Mouse (Mus musculus) inflammation-experienced regulatory T-cells, adult 16 weeks (primary cell): ENCODE data around the gene Pnmal2. TPM values are rescaled to one million over a fixed set of nuclear protein-coding genes. Genes with fewer than 3 reads are reported as not detected.

Experiments
- polyA plus RNA-seq: library from polyadenylated mRNA; unstranded; fragments of 100-300 nt; shearing (Covaris generic); gene quantifications from one replicate; pipeline ENCODE4 v1.2.1, GENCODE M21; 2017

Gene Pnmal2
- polyA plus RNA-seq = not detected

DNA sequence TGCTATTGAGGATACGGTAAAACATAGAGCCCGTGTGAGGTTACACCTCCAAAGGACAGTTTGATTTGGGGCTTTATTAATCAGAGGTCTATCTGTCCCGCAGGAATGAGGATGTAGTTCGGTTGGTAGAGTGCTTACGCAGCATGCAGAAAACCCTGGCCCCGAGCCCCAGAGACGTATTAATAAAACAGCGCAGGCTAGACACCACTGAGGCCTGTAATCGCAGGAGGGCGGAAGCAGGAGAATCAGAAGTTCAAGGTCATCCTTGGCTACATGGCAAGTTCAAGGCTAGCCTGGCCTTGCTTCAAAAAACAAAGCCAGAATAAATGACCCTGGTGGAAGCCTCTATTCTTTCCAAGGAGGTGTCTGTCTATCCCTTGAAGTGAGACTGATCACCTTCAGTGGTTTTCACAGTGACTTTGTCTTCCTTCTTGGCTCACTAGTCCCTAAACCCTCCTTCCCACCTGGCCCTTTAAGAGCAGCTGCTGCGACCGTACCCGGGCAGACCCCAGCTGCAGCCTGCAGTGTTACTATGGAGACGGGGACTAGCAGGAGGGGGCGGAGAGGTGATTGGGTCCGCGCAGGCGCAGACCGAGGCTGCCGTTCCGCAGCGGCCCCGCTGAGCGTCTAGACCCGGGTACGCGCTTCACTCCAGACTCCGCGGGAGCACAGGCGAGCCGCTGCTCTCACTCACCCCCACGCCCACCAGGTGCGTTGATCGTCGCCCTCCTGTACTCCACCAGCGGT lies at the start of gene Pnmal2:
Pnmal2 (plus strand) TSS at position 622 of the 747 bp plus-strand sequence.

DNA sequence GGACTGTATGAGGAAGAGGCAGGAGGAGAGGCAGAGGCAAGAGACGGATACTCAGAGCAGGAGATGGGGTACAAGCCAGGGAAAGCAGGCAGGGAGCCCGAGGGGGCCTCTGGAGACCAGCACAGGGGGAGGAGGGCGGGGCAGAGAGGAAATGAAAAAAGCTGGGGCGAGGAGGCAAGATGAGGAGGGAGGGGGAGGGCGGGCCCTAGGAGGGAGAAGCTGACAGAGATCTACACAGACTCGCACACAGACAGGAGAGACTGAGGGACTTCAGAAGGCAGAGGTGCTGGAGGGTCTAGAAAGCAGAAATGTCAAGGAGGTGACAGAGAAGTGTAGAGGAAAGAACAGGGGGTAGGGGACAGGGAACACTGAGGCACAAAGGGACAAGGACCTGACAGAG lies 38.2 kb upstream of the Pnmal2 start, which contains the start of gene Ptgir:
Ptgir (plus strand) TSS at position 210 of the 400 bp plus-strand sequence.

DNA sequence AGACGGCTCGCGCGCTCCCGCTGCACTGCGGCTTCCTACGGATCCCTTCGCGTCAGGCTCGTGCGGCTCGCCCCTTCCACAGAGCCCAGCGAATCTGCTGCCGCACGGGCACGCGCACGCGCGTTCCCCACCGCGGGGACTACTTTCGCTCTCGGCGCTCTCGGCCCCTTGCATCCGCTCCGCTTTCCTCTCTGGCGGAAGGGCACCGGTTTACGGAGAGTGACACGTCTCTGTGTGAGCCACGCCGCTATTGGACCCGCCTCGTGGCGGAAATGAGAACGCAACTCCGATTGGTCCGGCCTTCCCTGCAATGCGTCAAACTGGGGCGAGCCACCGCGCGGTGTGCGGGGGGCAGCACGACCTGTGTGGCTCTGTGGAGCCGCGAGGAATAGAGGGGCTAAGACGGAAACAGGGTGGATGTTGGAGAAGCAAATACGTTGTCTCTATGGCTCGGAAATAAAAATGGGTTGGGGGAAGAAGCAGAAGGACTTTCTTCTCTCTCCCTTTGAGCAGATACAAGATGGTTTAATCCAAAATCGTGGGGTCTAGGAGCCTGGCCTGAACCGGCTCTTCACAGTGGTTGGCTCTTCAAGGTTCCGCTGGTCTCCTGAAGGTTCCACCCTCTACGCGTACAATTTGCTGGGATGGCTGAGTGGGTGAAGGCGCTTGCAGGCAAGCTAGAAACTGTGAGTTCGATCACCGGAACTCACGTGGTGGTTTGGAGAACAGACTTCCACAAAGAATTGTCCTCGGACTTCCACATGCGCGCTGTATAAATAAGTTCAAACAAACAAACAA lies 20.2 kb upstream of the Pnmal2 start, which contains the start of gene Calm3:
Calm3 (minus strand) TSS at position 78 of the 798 bp plus-strand sequence.

DNA sequence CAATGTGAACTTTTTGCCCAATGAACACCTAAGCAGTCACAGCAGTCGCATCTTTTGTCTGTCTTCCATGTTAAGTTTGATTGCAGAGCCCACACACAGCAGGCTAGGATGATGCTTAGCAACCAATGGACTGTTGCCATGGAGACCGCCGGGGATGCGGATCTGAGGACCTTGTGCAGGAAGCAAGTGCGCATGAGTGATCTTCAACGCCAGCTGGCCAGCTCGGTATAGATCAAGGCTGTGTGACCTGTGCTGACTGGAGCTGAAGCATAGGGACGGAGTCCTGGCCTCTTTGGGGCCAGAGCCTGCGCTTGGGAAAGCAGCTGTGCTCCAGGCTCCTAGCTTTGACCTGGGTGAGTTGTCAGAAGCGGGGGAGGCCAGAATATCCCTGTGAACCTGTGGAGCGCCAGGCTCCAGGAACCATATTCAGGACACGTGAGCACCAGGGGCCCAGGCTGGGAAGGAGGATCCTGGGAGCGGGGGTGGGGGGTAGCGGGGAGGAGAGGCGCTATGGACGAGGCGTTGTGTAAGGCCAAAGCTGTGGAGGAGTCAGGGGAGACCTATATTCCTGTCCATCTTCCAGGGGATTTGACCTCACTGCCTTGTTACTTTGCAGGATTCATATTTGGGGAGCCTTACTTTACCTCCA lies 15.2 kb downstream of the Pnmal2 start, which contains the start of gene Pnmal1:
Pnmal1 (plus strand) TSS at position 141 of the 649 bp plus-strand sequence.

DNA sequence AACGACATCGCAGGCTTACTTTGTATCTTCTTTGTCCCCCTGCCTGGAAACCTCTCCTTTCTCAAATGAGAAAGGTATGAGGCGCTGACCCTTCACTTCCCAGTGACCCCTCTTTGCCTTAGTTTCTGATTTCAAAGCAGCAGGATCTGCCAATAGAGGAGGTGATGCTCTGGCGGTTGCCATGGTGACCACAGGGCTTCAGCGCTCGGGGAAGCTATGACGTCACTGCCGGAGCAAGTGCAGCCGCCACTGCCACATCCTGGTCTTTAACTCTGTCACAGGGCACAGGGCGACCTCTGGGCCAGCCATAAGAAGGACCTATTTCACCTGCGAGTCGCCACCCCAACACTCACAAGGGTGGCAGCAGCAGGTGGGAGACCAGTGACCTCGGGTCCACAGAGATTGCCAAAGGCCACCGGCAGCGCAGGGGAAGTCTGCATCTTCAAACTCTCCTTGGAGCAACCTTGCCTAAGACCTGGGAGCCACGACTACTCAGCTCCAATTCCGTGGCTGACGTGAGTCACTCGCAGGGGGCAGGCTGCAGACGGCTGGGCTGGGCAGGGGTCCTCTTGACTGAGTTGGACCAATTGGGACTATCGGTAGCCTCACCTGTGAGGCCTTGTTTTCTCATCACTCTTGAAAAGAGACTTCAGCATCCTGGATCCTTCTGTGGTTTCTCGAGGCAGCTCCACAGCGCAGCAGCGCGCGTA lies 38.5 kb downstream of the Pnmal2 start, which contains the start of gene Gm42372:
Gm42372 (plus strand) TSS at position 228 of the 710 bp plus-strand sequence.

DNA sequence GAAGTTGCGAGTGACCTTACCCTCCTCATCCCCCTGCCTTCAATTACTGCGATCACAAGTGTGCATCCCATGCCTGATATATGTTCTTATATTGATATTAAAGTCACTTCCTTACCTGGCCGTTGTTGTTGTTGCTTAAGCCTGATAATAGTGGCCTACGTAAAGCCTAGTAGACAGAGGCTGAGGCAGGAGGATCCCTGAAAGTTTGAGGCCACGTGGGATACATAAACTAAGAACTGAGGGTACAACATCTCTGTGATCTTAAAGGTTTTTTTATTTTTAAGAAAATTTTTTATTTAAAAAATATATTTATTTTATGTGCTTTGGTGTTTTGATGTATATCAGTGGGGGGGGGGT lies 47.9 kb downstream of the Pnmal2 start, which contains the start of gene Ccdc8:
Ccdc8 (plus strand) TSS at position 258 of the 357 bp plus-strand sequence.

Other genes with a start within 250 kb of the Pnmal2 start
- gene Ceacam9, start 222.8 kb upstream of the Pnmal2 start, polyA plus RNA-seq = not detected
- gene Ap2s1, start 206.3 kb upstream of the Pnmal2 start, polyA plus RNA-seq = 207 TPM
- gene Slc1a5, start 163.3 kb upstream of the Pnmal2 start, polyA plus RNA-seq = 99.6 TPM
- 25.3 TPM for gene Strn4, start 128.8 kb upstream of the Pnmal2 start, polyA plus RNA-seq
- gene Fkrp, start 128.0 kb upstream of the Pnmal2 start, polyA plus RNA-seq = 6.5 TPM
- 242 TPM for gene Prkd2, start 101.8 kb upstream of the Pnmal2 start, polyA plus RNA-seq
- gene Dact3, start 69.4 kb upstream of the Pnmal2 start, polyA plus RNA-seq = not detected
- gene Gng8, start 52.9 kb upstream of the Pnmal2 start, polyA plus RNA-seq = not detected
- 8.3 TPM for gene Ptgir, start 38.2 kb upstream of the Pnmal2 start, polyA plus RNA-seq
- 71.9 TPM for gene Calm3, start 20.6 kb upstream of the Pnmal2 start, polyA plus RNA-seq
- gene Pnmal1, start 15.0 kb downstream of the Pnmal2 start, polyA plus RNA-seq = not detected
- 5.4 TPM for gene Gm42372, start 38.4 kb downstream of the Pnmal2 start, polyA plus RNA-seq
- 0.12 TPM for gene Ccdc8, start 48.0 kb downstream of the Pnmal2 start, polyA plus RNA-seq
- 141 TPM for gene Ppp5c, start 83.2 kb downstream of the Pnmal2 start, polyA plus RNA-seq
- gene Hif3a, start 117.7 kb downstream of the Pnmal2 start, polyA plus RNA-seq = 1.5 TPM
- 0.71 TPM for gene Psg16, start 129.4 kb downstream of the Pnmal2 start, polyA plus RNA-seq
- not detected for gene Ceacam3, start 205.6 kb downstream of the Pnmal2 start, polyA plus RNA-seq